Mouse (Mus musculus): ENCODE results near the gene Clmp.
"Not testable (repeated sequence)": the region's sequence is repeated elsewhere in the genome, so short reads cannot be mapped to it uniquely, and the experiment has no call there.

Clmp gene

DNA sequence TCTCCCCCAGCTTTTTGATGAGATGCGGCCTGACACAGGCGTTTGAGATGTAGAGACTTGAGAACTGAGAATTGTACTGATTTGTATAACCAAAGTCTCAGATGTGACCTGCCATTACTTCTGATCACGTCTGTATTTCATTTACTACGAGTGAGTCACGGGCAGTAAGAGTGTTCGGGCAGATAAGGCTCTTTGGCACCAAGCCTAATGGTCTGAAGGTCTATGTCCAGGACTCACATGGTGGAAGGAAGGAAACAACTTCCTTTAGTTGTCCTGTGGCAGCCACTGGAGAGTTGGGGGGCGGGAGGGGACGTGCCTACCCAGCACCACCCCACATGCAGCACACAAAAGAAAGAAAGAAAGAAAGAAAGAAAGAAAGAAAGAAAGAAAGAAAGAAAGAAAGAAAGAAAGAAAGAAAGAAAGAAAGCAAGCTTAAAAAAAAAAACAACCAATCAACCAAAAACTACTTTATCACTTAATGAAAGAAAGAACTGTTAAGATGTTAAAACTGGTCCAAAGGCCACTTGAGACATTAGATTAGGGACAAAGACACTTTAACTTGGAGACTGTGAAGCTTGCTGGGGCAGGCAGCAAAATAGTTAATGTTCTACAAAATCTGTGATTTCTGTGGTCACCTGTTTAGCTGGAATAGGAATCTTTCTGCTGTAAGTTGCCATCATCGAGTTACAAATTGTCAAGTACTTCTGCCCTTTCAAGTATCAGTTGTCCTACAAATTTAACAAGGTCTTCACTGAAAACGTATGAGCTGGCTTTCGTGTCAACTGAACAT, 90.9 kb downstream of the Clmp start:
- no peak for DNase-seq (ENCODE audit: low spot score in 2 of 2)

DNA sequence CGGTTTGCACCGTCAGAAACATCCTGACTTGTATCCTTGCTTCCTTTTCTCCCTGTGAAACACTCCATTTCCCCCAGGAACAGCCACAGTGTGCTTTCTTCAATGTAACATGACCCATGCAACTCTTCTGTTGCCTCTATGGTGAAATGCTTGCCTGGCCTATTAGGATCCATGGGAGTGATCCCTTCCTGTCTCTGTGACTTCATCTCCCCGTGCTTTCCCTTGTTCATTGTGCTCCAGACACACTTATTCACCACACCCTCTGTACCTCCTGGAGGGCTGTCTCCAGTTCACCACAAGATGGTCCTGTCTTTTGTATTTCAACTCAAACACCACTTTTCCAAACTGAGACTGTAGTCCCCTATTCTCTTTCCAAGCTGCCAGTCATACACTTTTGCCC, 94.3 kb downstream of the Clmp start:
- DNase-seq (ENCODE audit: low spot score in 2 of 2): no peak

DNA sequence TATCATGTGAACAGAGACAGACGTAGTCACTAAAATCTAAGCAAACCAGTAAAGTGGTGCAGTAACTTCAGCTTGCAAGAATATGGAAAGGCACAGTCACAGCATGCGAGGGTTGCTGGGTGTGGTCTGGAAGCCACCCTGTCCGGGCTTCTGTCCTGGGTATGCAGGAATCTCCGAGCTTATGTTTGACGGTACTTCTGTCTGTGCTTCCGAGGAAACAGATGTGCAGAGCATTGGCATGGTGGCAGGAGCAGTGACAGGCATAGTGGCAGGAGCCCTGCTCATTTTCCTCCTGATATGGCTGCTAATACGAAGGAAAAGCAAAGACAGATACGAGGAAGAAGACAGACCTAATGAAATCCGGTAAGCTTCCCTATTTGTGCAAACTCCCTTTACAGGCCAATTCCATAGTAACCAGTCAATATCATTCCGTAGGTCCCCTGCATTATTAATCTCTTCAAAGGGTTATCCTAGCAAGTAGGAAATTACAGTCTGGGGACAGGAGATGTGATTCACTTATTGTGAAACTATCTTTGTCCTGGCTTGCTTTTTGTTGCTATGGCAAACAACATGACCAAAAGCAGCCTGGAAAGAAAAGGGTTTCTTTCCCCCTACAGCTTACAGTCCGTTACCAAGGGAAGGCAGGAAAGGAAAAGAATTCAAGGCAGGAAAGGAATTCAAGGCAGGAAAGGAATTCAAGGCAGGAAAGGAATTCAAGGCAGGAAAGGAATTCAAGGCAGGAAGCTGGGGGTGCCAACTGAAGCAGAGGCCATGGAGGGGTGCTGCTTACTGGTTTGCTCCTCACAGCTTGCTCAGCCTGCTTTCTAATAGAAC, 95.3 kb downstream of the Clmp start:
- no peak for DNase-seq (ENCODE audit: low spot score in 2 of 2)

DNA sequence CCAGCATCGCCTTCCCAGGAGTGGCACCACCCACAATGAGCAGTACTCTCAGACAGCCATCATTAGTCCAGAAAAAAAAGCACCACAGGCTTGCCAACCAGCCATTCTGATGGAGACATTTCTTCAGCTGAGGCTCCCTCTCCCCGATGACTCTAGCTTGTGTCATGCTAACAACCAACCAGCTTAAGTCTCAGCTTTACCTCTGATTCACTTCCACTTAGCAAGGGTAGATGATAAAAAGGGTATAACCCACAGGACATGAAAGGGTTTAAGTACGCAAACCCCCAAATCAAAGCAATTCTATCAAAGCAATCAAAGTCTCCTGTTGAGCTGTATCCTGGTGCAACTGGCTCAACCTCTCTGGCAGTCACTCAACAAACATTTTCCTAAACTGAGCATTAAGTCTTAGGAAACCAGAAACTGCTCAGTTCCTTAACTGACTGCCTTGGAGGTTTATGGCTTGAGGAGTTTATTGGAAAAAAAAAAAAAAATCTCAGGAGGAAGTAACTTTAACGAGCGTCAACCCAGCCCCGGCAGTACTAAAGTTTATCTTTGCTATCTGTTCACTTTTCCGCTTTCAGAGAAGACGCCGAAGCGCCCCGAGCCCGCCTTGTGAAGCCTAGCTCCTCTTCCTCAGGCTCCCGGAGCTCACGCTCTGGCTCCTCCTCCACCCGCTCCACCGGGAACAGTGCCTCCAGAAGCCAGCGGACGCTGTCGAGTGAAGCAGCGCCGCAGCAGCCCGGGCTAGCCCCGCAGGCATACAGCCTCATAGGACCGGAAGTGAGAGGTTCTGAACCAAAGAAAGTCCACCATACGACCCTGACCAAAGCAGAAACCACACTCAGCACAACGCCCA, 96.2 kb downstream of the Clmp start:
- no peak for DNase-seq (ENCODE audit: low spot score in 2 of 2)

DNA sequence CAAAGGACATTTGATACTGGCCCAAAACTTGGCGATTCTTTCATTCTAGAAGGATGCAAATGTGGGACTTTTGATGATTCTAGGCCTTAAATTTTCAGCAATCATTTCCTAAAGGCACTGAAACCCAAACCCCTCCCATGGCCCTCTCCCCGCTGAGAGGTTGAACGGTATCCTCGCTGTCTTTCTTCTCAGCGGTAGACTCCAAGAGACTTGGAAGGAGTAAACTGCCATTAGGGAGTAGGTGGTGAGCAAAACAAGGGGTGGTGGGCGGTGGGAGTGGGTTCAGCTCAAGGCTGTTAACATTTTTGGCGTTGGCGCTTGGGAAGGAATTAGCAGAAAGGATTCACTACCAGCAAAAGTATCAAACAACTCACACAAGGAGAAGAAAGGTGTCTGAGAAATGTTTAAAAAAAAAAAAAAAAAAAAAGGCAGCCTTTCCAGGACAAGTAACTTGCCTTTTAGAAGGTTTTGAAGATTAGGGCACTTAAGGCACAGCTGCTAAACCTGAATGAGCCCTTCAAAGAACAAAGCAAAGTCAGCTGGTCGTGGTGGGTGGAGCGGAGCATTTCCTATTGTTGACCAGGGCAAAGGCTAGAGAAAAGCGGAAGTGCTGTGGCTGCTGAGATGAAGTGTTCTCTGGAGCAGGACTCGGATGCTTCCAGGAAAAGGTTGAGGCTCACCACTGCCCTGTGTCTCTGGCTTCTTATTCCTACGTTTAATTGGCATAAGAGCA, 98.0 kb downstream of the Clmp start:
- no peak for DNase-seq (ENCODE audit: low spot score in 2 of 2)

DNA sequence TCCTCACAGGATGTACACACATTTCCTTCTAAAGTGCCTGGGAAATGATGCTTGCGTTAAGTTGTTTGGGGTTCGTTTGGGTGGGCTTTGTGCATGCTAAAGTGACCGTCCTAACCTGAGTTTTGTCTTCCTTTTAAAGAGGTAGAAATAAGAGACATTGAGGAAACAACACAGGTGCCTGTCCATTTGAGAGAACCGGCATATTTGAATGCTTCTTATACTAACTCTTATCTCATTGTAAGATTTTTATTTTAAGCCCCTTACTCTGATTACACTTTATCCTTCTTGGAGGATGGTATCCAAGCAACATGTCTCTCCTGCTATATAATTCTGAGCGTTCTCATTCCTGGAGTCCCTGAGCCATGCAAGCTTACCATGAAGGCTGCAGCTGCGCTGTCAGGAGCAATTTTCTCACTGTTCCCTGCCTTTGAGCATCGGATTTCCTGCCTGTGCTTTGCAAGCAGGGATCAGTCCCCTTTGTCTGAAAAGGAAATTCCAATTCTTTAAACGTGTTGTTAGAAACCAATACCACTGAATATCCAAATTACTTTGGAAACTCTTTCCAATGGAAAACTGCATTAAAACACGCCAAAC, 98.7 kb downstream of the Clmp start:
- no peak for DNase-seq (ENCODE audit: low spot score in 2 of 2)

DNA sequence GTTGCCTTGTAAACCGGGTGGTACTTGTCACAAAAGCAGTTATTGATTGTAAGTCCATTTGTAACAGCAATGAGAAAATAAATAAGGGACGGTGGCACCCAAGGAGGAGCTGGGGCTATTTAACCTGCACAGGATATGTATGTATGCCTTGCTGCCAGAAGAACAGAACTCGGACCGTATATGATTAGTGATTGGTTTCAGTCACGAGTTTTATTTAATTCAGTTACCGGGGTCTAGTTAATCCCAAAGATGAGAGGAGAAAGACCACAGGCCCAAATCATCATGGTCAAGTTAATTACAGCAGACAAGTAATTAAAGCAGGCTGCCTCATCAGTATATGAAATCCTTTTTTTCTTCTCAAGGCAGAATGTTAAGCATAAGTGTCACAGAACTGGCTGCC, 99.7 kb downstream of the Clmp start:
- no peak for DNase-seq (ENCODE audit: low spot score in 2 of 2)

DNA sequence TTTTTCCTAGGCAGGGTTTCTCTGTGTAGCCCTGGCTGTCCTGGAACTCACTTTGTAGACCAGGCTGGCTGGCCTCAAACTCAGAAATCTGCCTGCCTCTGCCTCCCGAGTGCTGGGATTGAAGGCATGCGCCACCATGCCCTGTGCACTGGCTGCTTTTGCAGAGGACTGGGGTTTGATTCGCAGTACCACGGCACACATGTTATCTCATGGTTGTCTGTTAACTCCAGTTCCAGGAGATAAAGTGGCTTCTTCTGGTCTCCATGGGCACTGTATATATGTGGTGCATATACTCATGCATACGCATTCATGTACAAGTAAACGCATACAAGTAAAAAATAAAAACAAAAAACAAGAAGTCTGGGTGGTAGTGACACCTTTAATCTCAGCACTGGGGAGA, 101.1 kb downstream of the Clmp start:
- DNase-seq (ENCODE audit: low spot score in 2 of 2): not testable (repeated sequence)

DNA sequence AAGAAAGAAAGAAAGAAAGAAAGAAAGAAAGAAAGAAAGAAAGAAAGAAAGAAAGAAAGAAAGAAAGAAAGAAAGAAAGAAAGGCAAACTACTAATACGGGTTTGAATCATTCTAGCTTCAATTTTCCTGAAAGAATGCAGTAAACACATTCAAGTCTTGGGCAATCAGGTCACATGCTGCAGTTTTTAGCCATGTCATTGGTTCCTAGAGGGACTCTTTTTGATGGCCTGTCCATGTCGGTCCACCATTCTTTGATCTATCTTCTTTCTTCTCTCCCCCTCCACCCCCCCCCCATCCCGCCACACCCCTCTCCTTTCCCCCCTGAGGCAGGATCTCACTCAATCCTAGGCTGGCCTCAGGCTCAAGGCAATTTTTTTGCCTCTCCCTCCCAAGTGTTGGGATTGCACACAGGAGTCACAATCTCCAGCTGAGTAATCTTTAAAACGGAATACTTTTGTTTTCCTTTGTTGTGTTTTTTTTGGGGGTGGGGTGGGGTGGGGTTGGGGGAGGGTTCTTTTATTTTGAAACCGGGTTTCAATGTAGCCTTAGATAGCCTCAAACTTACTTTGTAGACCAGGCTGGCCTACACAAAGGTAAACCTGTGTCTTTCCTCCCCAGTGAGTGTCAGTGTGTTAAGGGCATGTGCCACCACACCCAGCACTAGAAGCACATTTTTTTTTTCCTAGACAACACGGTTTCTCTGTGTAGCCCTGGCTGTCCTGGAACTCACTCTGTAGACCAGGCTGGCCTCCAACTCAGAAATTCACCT, 106.3 kb downstream of the Clmp start:
- no peak for DNase-seq (ENCODE audit: low spot score in 2 of 2)

DNA sequence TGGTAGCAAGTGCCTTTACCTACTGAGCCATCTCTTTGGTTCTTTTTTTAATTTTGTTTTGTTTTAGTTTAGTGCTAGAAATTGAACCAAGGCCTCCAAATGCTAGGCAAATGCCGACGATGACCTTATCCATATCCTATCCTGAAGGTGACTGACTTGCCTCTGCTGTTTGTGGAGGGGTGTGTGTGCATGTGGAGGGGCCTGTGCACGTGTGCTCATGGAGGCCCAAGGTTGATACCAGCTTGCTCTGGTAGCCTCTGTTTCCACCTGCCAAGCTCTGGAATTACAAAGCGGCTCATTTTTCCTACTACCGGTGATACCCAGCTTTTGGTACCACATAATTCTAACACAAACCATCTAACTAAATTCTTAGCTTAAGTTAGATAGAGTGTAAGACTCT, 107.8 kb downstream of the Clmp start:
- DNase-seq (ENCODE audit: low spot score in 2 of 2): no peak

DNA sequence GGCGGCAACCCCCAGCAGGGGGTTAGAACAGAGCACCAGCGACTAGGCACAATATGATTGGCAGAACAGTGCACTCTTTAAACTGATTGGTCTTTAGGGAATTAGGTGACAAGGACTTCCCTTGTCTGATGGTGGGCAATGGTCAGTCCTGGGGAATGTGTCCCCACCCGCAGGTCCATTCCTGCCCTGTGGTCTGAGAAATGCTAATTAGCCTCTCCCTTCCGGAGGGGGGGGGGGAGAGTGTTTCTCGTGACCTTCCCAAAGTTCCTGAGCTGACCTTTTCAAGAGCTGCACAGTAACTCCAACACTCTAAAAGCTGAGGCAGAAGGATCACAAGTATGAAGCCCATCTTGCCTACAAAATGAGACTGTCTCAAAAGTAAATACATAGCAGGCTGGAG, 108.5 kb downstream of the Clmp start:
- DNase-seq (ENCODE audit: low spot score in 2 of 2): no peak

DNA sequence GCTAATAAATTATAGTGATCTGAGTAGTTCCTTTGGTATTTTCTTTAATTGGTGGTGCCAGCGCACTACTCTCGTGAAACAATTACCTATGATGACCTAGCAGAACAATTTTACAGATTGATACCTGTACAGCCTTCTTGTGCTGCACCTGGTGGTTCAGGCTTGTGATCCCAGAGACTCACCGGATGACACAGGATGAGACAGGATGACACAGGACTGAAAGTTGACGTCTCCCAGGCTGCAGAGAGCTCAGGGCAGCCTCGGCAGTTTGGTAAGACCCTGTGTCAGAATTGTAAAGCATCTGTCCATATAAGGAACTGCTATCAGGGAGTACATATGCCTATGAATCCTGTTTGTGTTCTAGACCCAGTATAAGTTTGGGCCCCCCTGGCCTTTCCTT, 109.2 kb downstream of the Clmp start:
- DNase-seq (ENCODE audit: low spot score in 2 of 2): no peak

DNA sequence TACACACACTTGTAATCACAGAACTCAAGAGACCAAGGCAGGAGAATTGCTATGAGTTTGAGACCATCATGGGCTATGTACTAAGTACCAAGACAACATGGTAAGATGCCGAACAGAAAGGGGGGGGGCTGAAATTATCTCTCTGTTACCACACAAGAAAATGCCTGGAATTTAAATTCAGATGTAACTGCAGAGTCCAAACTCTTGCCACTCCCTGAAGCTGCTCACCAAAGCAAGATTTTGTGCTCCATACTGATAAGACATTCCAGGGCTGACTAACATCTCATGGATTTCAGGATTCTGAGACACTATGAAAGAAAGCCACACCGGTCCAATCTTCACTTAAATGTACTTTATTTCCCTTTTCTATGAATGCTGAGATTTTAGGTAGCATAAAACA, 109.8 kb downstream of the Clmp start:
- no peak for DNase-seq (ENCODE audit: low spot score in 2 of 2)

DNA sequence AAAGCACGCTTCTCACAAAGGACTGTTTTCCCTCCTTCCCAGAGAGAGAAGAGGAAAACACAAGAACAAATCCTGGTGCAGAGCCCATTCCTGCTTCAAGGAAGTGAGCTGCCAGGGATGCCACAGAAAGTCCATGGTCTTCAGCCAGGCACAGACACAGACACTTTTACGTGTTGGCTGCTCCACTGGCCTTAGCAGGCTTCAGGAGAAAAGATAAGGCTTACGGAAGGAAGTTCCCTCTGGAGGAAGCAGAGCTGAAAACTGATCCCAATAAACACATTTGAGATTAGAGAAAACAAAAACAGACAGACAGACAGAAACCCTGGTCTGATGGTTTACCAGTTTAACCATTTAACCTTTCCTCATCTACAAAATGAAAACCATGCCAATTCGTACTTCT, 110.3 kb downstream of the Clmp start:
- DNase-seq (ENCODE audit: low spot score in 2 of 2): no peak

DNA sequence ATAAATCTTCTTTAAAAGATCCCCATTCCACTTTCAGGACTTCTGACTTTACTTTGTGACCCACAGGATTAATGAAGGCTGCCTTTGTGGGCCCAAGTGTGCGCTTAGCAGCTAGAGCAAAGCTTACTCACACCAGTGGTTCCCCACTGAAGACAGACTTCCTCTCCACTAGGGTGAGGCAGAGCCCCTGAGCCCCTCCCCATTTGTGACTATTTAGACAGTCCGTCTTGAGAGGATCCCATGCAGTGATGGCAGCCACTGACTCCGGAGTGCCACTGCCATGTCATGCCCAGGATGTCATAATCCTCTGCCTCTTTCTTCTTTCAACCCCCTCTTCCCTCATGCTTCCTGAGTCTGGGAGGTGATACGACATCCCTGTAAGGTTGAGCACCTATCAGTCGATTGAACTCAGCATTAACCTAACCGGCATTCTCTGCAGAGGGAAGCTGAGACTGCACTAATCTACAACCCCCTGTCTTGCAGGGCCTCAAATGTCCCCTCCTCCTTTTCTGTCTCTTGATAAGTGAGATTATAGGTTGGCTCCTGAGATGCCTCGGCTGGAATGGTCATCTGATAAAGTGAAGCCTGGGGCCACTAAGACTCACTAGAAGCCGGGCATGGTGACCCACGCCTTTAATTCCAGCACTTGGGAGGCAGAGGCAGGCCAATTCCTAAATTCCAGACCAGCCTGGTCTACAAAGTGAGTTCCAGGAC, 112.6 kb downstream of the Clmp start:
- no peak for DNase-seq (ENCODE audit: low spot score in 2 of 2)

DNA sequence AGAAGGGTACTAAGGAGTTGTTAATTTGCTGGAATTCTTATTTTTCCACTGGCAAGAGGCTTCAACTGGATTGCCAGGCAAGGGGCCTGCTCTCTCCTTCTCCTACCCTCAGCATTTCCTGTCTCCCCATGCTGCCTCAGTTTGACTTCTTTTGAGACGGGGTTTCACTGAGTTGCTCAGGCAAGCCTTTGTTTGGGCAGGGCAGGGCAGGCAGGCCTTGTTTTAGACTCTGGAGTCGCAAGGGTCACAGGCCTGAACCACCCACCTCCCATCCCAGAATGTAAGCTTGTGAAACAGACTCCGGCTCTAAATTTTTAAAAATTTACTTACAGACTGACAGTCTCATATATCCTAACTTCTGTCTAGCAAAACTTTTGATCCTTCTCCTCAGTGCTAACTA, 113.3 kb downstream of the Clmp start:
- DNase-seq (ENCODE audit: low spot score in 2 of 2): no peak

DNA sequence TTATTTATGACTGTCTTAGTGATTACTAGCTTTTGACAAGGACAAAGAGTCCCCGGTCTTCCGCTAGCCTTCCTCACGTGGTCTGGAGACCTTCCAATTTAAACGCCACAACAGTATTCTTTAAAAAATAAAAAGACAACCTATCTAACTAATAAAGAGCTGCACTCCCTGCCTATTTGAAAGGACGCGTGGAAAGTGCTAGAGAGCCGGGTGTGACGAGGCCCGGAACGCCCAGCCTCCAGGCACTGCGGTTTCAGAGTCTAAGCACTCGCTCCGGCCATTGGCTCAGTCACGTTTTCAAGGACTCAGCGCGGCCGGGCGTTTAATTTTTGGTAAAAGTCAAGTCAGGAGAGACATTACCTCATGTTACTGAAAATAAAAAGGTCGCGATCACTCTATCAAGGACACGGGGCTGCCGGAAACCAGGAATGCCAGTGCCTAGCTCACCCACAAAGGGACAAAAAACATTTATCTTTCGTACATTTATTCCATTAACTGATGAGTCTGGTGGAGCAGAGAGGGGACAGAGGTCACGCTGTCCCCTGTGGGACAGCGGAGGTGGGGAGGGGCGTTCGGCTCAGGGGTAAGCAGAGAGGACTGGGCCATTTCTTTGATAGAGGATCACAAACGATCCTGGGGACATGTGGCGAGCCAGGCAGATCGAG, 114.2 kb downstream of the Clmp start:
- DNase-seq (ENCODE audit: low spot score in 2 of 2): peak in 1 of 2 experiments; percentile 69

DNA sequence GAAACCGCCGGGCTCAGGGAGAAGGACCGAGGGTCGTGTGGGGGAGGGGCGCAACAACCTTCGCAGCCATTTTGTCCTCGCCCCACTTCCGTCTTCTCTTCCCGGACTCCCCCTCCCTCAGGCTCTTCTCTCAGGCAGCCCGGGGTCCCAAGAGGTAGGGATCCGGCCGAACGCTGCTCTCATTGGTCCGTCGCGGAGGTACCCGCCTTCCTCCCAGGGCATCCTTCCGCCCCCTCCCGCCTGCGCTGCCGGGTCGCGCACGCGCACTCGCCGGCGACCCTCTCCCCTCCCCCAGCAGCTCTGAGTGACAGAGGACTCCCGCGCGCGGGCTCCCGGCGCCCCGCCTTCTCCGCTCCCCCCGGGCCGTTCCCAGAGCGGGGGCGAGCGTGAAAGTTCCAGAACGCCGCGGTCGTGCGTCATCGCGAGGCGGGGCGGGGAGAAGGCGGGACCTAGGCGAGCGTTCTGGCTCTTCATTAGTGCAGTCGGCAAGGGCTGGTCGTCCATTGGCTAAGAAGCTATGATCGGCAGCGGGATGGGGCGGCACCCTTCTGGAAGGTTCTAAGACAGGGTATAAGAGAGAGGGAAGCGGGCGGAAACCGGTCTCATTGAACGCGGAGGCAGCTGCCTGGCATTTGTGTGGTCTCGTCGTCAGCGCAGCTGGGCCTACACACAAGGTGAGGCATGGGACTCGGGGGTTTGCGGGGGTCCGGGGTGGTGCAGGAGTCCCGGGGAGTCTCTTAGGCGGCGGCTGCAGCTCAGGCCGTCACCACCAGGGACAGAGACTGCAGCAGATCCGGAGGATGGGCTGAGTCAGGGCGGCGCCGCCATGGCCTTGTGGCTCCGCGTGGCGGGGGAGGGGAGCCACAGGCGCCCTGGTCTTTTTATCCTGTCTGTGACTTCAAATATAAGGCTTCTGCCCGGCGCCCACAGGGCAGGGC, 115.2 kb downstream of the Clmp start, which contains the start of gene Hspa8:
Gene Hspa8, plus strand, starts transcription at position 310 of the 938 bp plus-strand sequence.
- peak; percentile 100 for DNase-seq (ENCODE audit: low spot score in 2 of 2)

All from frontal cortex, postnatal 36 days (tissue).